Mouse (Mus musculus) lung, postnatal 0 days (tissue): ENCODE measurements around the gene Casd1.

Source experiments
- CTCF ChIP-seq: IDR thresholded peaks from 2 replicates; pipeline ENCODE4 v1.5.1; 2016; ENCODE audit warnings: antibody characterized with exemption, mild to moderate bottlenecking
- EP300 ChIP-seq: IDR thresholded peaks from 2 replicates; pipeline ENCODE4 v1.6.1; 2016; ENCODE audit warnings: antibody characterized with exemption, mild to moderate bottlenecking, control low read depth

- peak; percentile 79 for TF ChIP-seq CTCF
- TF ChIP-seq EP300, result no peak
Measured at GRCm38 (mm10) chr6:4557678-4558077, 43.0 kb upstream of the Casd1 start.
